Mouse (Mus musculus) kidney, adult 2 months (tissue): ENCODE data around the gene Zfp697. TPM values are rescaled to one million over a fixed set of nuclear protein-coding genes. Genes with fewer than 3 reads are reported as not detected.
"Not testable (repeated sequence)": the region's sequence is repeated elsewhere in the genome, so short reads cannot be mapped to it uniquely, and the experiment has no call there.

ENCODE experiments used
- DNase-seq: peaks from one replicate; pipeline ENCODE4 v3.0.0; 2021
- H3K27ac ChIP-seq: fragments of 200-500 bp; 2 replicates; pipeline ENCODE4 v1.5.1; 2012; ENCODE audit warnings: low read depth, low read length, control low read depth, inconsistent platforms; ENCODE audit not compliant: insufficient read depth
- H3K27me3 ChIP-seq: fragments of 200-500 bp; replicated peaks from 2 replicates; pipeline ENCODE4 v1.6.1; 2012; ENCODE audit warnings: mild to moderate bottlenecking, moderate library complexity, low read length, inconsistent platforms; ENCODE audit not compliant: control insufficient read depth, insufficient read depth
- H3K36me3 ChIP-seq: fragments of 200-500 bp; 2 replicates; pipeline ENCODE4 v1.6.1; 2012; ENCODE audit warnings: mild to moderate bottlenecking, moderate library complexity, low read length, inconsistent platforms; ENCODE audit not compliant: control insufficient read depth, insufficient read depth
- H3K4me1 ChIP-seq: fragments of 200-500 bp; 2 replicates; pipeline ENCODE4 v1.6.1; 2011; ENCODE audit warnings: low read length; ENCODE audit not compliant: control insufficient read depth, insufficient read depth
- H3K4me3 ChIP-seq: fragments of 200-500 bp; 2 replicates; pipeline ENCODE4 v1.5.1; 2011; ENCODE audit warnings: mild to moderate bottlenecking, low read depth, low read length, control low read depth; ENCODE audit not compliant: insufficient read depth
- CTCF ChIP-seq: fragments of 200-500 bp; conservative IDR thresholded peaks from 2 replicates; pipeline ENCODE4 v1.5.1; 2011; ENCODE audit warnings: low read depth, mild to moderate bottlenecking, control low read depth, low read length, moderate library complexity, mixed read lengths; ENCODE audit not compliant: insufficient read depth, insufficient read length
- POLR2A ChIP-seq: fragments of 200-500 bp; IDR thresholded peaks from one replicate; pipeline ENCODE4 v1.6.1; 2011; ENCODE audit warnings: low read depth, low read length, control low read depth
- WGBS: fragments of 180-500 bp; shearing (Covaris S2); methylation state at CpG from one replicate; pipeline ENCODE4 v1.1.7; 2018; 5-methylcytosine and 5-hydroxymethylcytosine counted together
- polyA plus RNA-seq: library from polyadenylated mRNA; depleted of rRNA; stranded (reverse); fragments of >200 nt; gene quantifications from 2 replicates; pipeline ENCODE4 v1.2.3, GENCODE M21; 2012

Zfp697 gene
- polyA plus RNA-seq, 1 experiment, result 14.7 TPM

GRCm38 (mm10) chr3:98682401-98682800 lies 300.1 kb downstream of the Zfp697 start:
- Histone ChIP-seq H3K27me3 (no peaks in the 10 kb centered on the region), H3K36me3 (no peaks in the 10 kb centered on the region), H3K4me3 (no peak overlapping the region), H3K4me1 (peaks cover 8% of the 10 kb centered on the region; the same call in 1 of the 2 replicates), H3K27ac (no peak overlapping the region)
- TF ChIP-seq CTCF, result no peak
- TF ChIP-seq POLR2A, result no peak
- WGBS, result 37% methylated on average over 1 of the region's 1 CpGs
- peak; percentile 81 for DNase-seq

GRCm38 (mm10) chr3:98720740-98721139 lies 338.5 kb downstream of the Zfp697 start:
- Histone ChIP-seq H3K27ac (no peak overlapping the region), H3K4me3 (no peak overlapping the region), H3K27me3 (no peaks in the 10 kb centered on the region), H3K4me1 (peaks cover 8% of the 10 kb centered on the region; the same call in 1 of the 2 replicates), H3K36me3 (no peaks in the 10 kb centered on the region; the same call in 1 of the 2 replicates)
- DNase-seq, result peak; percentile 58
- no peak for TF ChIP-seq CTCF

- peak within 1 kb of the TSS; percentile 61 for H3K4me3 ChIP-seq
Observed at GRCm38 (mm10) chr3:98724376-98724775, 342.1 kb downstream of the Zfp697 start, which contains the start of gene Hsd3b2. TSS of gene Hsd3b2 (minus strand) at chr3:98724543.

GRCm38 (mm10) chr3:98726281-98726680 lies 344.0 kb downstream of the Zfp697 start:
- peak; percentile 87 for DNase-seq
- Histone ChIP-seq H3K4me3 (no peak overlapping the region), H3K27ac (no peak overlapping the region), H3K4me1 (peaks cover 8% of the 10 kb centered on the region; the same call in 1 of the 2 replicates), H3K27me3 (no peaks in the 10 kb centered on the region), H3K36me3 (no peaks in the 10 kb centered on the region)
- WGBS, result 62% methylated on average over 2 of the region's 2 CpGs
- TF ChIP-seq POLR2A, result no peak
- TF ChIP-seq CTCF, result peak; percentile 37; the same call in 1 of the 2 replicates

More at GRCm38 (mm10) chr3:98724376-98724775, 342.1 kb downstream of the Zfp697 start, which contains the start of gene Hsd3b2:
- no peaks in the 10 kb centered on the region; the same call in 1 of the 2 replicates for H3K36me3 ChIP-seq
- H3K27me3 ChIP-seq, result no peaks in the 10 kb centered on the region
- TF ChIP-seq CTCF (no peak), POLR2A (no peak)
- H3K27ac ChIP-seq, result peak within 1 kb of the TSS; percentile 69
- peak; percentile 85 for DNase-seq
- H3K4me1 ChIP-seq, result peaks cover 8% of the 10 kb centered on the region; the same call in 1 of the 2 replicates
- WGBS, result 36% methylated on average over 1 of the region's 1 CpGs

GRCm38 (mm10) chr3:98733724-98734123 lies 351.5 kb downstream of the Zfp697 start:
- peaks cover 13% of the 10 kb centered on the region; the same call in 1 of the 2 replicates for H3K4me1 ChIP-seq
- DNase-seq, result peak; percentile 63
- H3K36me3 ChIP-seq, result no peaks in the 10 kb centered on the region
- no peak for TF ChIP-seq POLR2A
- no peak for TF ChIP-seq CTCF
- no peak overlapping the region for H3K4me3 ChIP-seq
- no peaks in the 10 kb centered on the region for H3K27me3 ChIP-seq
- 0 out of 2 replicates have a peak overlapping the region, but pooled peaks have one; percentile 30 for H3K27ac ChIP-seq
- 57% methylated on average over 2 of the region's 2 CpGs for WGBS

- no peak for DNase-seq
- TF ChIP-seq POLR2A, result no peak
- no peak for TF ChIP-seq CTCF
- peaks cover 13% of the 10 kb centered on the region; the same call in 1 of the 2 replicates for H3K4me1 ChIP-seq
- no peaks in the 10 kb centered on the region for H3K36me3 ChIP-seq
- WGBS, result 64% methylated on average over 4 of the region's 4 CpGs
- H3K27ac ChIP-seq, result 0 out of 2 replicates have a peak overlapping the region, but pooled peaks have one; percentile 5
- H3K4me3 ChIP-seq, result no peak overlapping the region
- H3K27me3 ChIP-seq, result no peaks in the 10 kb centered on the region
Observed at GRCm38 (mm10) chr3:98734340-98734739, 352.1 kb downstream of the Zfp697 start.

GRCm38 (mm10) chr3:98741043-98741442 lies 358.8 kb downstream of the Zfp697 start:
- not testable (repeated sequence) for H3K36me3 ChIP-seq, H3K27ac ChIP-seq, H3K4me3 ChIP-seq, H3K27me3 ChIP-seq, H3K4me1 ChIP-seq, DNase-seq
- WGBS, result 43% methylated on average over 1 of the region's 1 CpGs
